Mouse (Mus musculus) erythroblast, embryonic 14.5 days (primary cell): ENCODE measurements around the gene Ppp1r32.

Experiments
- GATA1 ChIP-seq: IDR thresholded peaks from 2 replicates; pipeline ENCODE4 v1.6.1; 2012; ENCODE audit warnings: low read length, inconsistent platforms, mixed read lengths
- TAL1 ChIP-seq: IDR thresholded peaks from 3 replicates; pipeline ENCODE4 v1.6.1; 2012; ENCODE audit warnings: low read length, inconsistent platforms, mixed read lengths

DNA sequence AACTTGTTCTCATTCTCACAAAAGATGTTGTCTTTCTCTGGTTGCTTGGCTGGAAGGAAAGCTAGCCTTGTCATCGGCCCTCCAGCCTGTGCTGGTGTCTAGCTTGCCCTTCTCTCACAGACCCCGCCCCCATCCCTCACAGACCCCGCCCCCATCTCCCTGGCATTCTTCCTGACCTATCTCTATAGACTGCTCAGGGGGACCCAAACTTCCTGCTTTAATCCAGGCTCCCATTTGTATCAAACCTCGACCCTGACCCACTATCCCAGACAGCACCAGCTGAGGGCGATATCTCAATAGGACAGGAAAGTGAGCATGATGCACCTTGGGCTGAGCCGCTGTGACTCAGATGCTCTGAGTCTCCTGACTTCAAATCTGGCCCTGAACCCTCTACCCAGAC lies 8.9 kb downstream of the Ppp1r32 start:
- TF ChIP-seq GATA1 (no peak), TAL1 (no peak)
